ENCODE assay signal across 26 mouse cellular contexts in the genomic region with DNA sequence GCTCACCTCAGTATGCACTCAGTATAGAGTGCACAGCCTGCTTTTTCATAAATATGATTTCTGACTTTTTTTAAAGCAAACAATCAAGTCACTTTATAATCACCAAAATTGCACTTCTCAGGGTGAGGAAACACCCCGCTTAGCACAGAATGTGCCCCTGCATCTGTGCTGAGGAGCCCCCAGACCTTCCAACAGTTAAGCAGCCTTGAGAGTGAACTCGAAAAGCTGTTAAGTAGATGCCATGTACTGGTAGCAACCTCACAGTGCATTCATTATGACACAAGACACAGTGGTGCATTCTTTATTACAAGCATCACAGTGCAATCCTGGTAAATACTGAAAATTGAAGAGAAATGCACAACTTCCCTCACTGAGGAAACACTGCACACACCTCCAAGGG.
"Had no signal": no experiment of that assay in that cellular context is flagged by ENCODE, and none has a peak within 500 bp of the region (broad histone marks: within the 10 kb centered on the region; RNA-seq: fewer than 3 reads in every experiment).

No protein-coding gene starts in this region.

- H3K27ac ChIP-seq: heart, embryonic 13.5 days; heart, embryonic 15.5 days; hindbrain, embryonic 13.5 days; hindbrain, embryonic 15.5 days; hindbrain, postnatal 0 days; kidney, embryonic 15.5 days; kidney, postnatal 0 days; limb, embryonic 13.5 days; limb, embryonic 15.5 days; liver, embryonic 12.5 days; liver, embryonic 14.5 days had no signal

- H3K9me3 ChIP-seq: heart, embryonic 13.5 days; heart, embryonic 15.5 days; hindbrain, embryonic 13.5 days; hindbrain, embryonic 15.5 days; kidney, embryonic 15.5 days; limb, embryonic 13.5 days; limb, embryonic 15.5 days; liver, embryonic 12.5 days had no signal

- H3K4me3 ChIP-seq: heart, embryonic 13.5 days; heart, embryonic 15.5 days; hindbrain, embryonic 13.5 days; hindbrain, embryonic 15.5 days; kidney, embryonic 15.5 days; limb, embryonic 13.5 days; limb, embryonic 15.5 days; liver, embryonic 12.5 days had no signal

- DNase-seq: gastrocnemius, postnatal 14 days; gastrocnemius, postnatal 36 days; heart, adult 18-20 months; heart, postnatal 14 days; heart, postnatal 36 days; kidney, adult 11 months; kidney, adult 2 months; kidney, adult 9 months; kidney, postnatal 14 days; kidney, postnatal 36 days; layer of hippocampus, adult 9-11 months; layer of hippocampus, postnatal 36 days; left cerebral cortex, postnatal 4 days had no signal

- ATAC-seq: hindbrain, postnatal 0 days; intestine, embryonic 16.5 days; liver, embryonic 12.5 days had no signal

- H3K4me2 ChIP-seq: heart, embryonic 11.5 days; heart, embryonic 13.5 days; heart, embryonic 15.5 days; hindbrain, embryonic 13.5 days; hindbrain, embryonic 15.5 days; kidney, embryonic 15.5 days; limb, embryonic 13.5 days; limb, embryonic 15.5 days; liver, embryonic 12.5 days had no signal

- H3K9ac ChIP-seq: heart, embryonic 13.5 days; heart, embryonic 15.5 days; hindbrain, embryonic 13.5 days; hindbrain, embryonic 15.5 days; kidney, embryonic 15.5 days; limb, embryonic 13.5 days; limb, embryonic 15.5 days; liver, embryonic 12.5 days; liver, embryonic 14.5 days had no signal

- H3K36me3 ChIP-seq: heart, embryonic 13.5 days; heart, embryonic 15.5 days; hindbrain, embryonic 13.5 days; hindbrain, embryonic 15.5 days; kidney, embryonic 15.5 days; limb, embryonic 13.5 days; limb, embryonic 15.5 days; liver, embryonic 12.5 days had no signal

- H3K27me3 ChIP-seq: heart, embryonic 13.5 days; heart, embryonic 15.5 days; hindbrain, embryonic 13.5 days; hindbrain, embryonic 15.5 days; kidney, embryonic 15.5 days; limb, embryonic 13.5 days; limb, embryonic 15.5 days; liver, embryonic 12.5 days had no signal
